Mouse (Mus musculus) thymus, adult 2 months (tissue): Measurements from ENCODE around the gene Ap2a2. TPM values are rescaled to one million over a fixed set of nuclear protein-coding genes. Genes with fewer than 3 reads are reported as not detected.

Source experiments
- DNase-seq: peaks from one replicate; pipeline ENCODE4 v3.0.0; 2021
- H3K27ac ChIP-seq: fragments of 200-500 bp; 2 replicates; pipeline ENCODE4 v1.5.1; 2012; ENCODE audit warnings: low read length, control low read depth; ENCODE audit not compliant: control insufficient read depth, insufficient read depth
- H3K27me3 ChIP-seq: fragments of 200-500 bp; 2 replicates; pipeline ENCODE4 v1.6.1; 2012; ENCODE audit warnings: mild to moderate bottlenecking, low read length, moderate library complexity, mixed read lengths; ENCODE audit not compliant: control insufficient read depth, insufficient read depth
- H3K36me3 ChIP-seq: fragments of 200-500 bp; 2 replicates; pipeline ENCODE4 v1.6.1; 2012; ENCODE audit warnings: mild to moderate bottlenecking, low read length, moderate library complexity; ENCODE audit not compliant: control insufficient read depth, insufficient read depth
- H3K4me1 ChIP-seq: fragments of 200-500 bp; replicated peaks from 2 replicates; pipeline ENCODE4 v1.6.1; 2012; ENCODE audit warnings: low read length; ENCODE audit not compliant: control insufficient read depth, insufficient read depth
- H3K4me3 ChIP-seq: fragments of 200-500 bp; 2 replicates; pipeline ENCODE4 v1.5.1; 2012; ENCODE audit warnings: mild to moderate bottlenecking, low read length, control low read depth, moderate library complexity; ENCODE audit not compliant: control insufficient read depth, insufficient read depth
- CTCF ChIP-seq: fragments of 200-500 bp; IDR thresholded peaks from 2 replicates; pipeline ENCODE4 v1.5.1; 2012; ENCODE audit warnings: mild to moderate bottlenecking, control low read depth, low read length, moderate library complexity, borderline replicate concordance; ENCODE audit not compliant: control insufficient read depth, poor library complexity, insufficient read depth; ENCODE audit errors: extremely low read depth
- POLR2A ChIP-seq: fragments of 200-500 bp; IDR thresholded peaks from 2 replicates; pipeline ENCODE4 v1.6.1; 2012; ENCODE audit warnings: mild to moderate bottlenecking, low read length, control low read depth, moderate library complexity; ENCODE audit not compliant: control insufficient read depth, poor library complexity, insufficient read depth; ENCODE audit errors: extremely low read depth
- WGBS: fragments of 180-500 bp; shearing (Covaris S2); methylation state at CpG from one replicate; pipeline ENCODE4 v1.1.7; 2018; 5-methylcytosine and 5-hydroxymethylcytosine counted together
- polyA plus RNA-seq: library from polyadenylated mRNA; depleted of rRNA; stranded (reverse); fragments of >200 nt; gene quantifications from 2 replicates; pipeline ENCODE4 v1.2.3, GENCODE M21; 2012

Gene Ap2a2
- polyA plus RNA-seq, 1 experiment, result 40.9 TPM

DNA sequence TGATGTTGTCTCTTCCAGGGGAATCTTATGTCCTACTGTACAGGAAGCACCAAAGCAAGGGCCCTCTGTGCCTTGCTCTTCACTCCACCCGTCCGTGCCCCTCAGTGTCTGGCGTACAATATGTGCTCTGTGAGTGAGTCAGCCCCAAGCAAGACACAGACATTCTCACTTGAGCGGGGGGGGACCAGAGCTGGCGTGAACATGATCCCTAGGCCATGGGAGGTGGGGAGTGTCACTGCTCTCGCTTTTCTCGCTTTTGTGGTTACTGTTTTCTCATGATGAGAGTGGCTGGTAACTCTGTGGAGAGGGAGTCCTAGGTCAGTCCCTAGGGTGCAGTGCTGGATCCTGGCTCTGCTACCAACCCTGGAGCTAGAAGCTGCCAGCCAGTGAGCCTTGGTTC lies 2.6 kb downstream of the Ap2a2 start:
- no peak overlapping the region for H3K27ac ChIP-seq
- no peak for DNase-seq
- peaks cover 19% of the 10 kb centered on the region for H3K4me1 ChIP-seq
- H3K27me3 ChIP-seq, result no peaks in the 10 kb centered on the region
- H3K4me3 ChIP-seq, result no peak overlapping the region
- TF ChIP-seq POLR2A (no peak), CTCF (no peak)
- no peaks in the 10 kb centered on the region for H3K36me3 ChIP-seq
- 81% methylated on average over 7 of the region's 7 CpGs for WGBS

- Histone ChIP-seq H3K36me3 (no peaks in the 10 kb centered on the region), H3K27me3 (no peaks in the 10 kb centered on the region), H3K27ac (no peak overlapping the region), H3K4me3 (no peak overlapping the region), H3K4me1 (peaks cover 9% of the 10 kb centered on the region)
- no peak for DNase-seq
- 97% methylated on average over 7 of the region's 7 CpGs for WGBS
- TF ChIP-seq CTCF (no peak), POLR2A (no peak)
Measured at GRCm38 (mm10) chr7:141566587-141566986, 4.6 kb downstream of the Ap2a2 start.

DNA sequence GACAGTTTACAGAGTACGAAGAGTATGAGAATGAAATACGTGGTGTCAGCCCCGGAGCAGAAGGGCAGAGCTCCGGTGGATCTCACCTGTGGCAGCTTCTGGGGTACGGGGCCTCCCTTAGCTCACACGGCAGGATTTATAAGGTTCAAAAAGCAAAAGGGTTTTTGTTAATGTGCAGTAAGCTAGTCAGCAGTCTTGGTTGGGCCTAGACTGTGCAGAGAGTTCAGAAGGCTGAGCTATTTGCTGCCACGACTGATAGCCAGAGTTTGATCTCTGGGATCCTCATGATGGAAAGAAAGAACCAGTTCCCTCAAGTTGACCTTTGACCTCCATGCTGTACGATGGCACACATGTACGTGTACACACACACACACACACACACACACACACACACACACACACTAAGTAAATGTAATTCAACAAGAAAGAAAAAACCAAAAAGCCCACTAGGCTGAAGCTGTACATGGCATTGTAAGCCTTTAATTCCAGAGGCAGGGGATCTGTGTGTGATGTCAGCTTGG lies 7.4 kb downstream of the Ap2a2 start:
- no peaks in the 10 kb centered on the region for H3K36me3 ChIP-seq
- peaks cover 4% of the 10 kb centered on the region for H3K4me1 ChIP-seq
- no peak overlapping the region for H3K27ac ChIP-seq

DNA sequence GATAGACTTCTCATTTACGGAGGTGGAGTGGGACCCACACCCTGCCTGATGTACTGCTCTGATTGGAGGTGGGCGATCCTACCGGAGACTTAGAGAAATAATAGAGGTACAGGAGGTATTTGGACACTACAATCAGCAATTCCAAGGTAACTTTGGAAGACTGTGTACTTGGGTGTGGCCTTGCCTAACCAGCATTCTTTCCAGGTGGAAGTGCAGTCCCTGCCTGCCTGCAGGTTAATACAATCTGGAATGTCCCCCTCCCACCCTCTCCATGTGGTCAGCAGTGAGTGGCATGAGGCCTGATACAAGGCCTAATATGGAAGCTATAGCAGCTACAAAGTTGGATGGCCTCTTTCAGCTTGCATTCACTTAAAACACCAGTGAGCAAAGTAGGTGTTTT lies 7.9 kb downstream of the Ap2a2 start:
- WGBS, result 92% methylated on average over 3 of the region's 3 CpGs

More for the DNA sequence above, 7.4 kb downstream of the Ap2a2 start:
- no peak for DNase-seq
- Histone ChIP-seq H3K27me3 (no peaks in the 10 kb centered on the region), H3K4me3 (no peak overlapping the region)
- no peak for TF ChIP-seq CTCF
- no peak for TF ChIP-seq POLR2A
- 94% methylated on average over 9 of the region's 9 CpGs for WGBS

DNA sequence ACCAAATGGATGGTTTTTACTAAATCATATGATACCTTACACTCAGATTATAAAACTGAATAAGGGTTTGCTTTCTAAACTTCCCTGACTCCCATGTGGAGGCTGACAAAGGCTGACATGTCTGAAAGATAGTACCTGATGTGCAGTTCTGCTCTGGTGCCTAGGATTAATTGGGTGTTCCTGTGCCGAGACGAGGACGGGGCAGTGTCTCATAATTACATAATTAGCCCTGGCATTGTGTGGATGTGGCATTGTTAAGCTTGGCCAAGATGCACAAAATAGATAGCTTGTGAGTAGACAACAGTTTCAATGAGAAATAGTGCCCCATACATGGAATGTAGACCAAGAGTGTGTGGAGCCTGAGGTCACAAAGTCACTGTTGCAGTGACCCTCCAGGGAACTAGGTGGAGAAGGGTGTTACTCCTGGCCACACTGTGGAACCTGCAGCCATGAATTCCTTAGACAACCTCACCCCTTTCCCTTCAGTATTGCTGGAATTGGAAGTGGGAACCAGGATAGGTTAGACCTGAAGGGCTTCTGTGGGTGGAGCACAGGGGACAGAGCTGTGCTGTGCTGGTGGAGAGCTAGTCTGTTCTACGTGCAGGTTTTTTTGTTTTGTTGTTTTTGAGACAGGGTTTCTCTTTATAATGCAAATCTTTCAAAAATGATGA lies 8.8 kb downstream of the Ap2a2 start:
- TF ChIP-seq CTCF (no peak), POLR2A (no peak)
- no peak overlapping the region for H3K4me3 ChIP-seq
- H3K36me3 ChIP-seq, result no peaks in the 10 kb centered on the region
- WGBS, result 96% methylated on average over 4 of the region's 4 CpGs
- H3K27me3 ChIP-seq, result no peaks in the 10 kb centered on the region
- H3K27ac ChIP-seq, result no peak overlapping the region
- peaks cover 7% of the 10 kb centered on the region for H3K4me1 ChIP-seq
- no peak for DNase-seq

More for the DNA sequence above, 7.9 kb downstream of the Ap2a2 start:
- TF ChIP-seq CTCF (no peak), POLR2A (no peak)
- Histone ChIP-seq H3K36me3 (no peaks in the 10 kb centered on the region), H3K4me3 (no peak overlapping the region), H3K4me1 (peaks cover 4% of the 10 kb centered on the region), H3K27me3 (no peaks in the 10 kb centered on the region), H3K27ac (no peak overlapping the region)
- DNase-seq, result no peak

- TF ChIP-seq POLR2A (no peak), CTCF (no peak)
- no peak for DNase-seq
Measured at GRCm38 (mm10) chr7:141574041-141574440, 12.1 kb downstream of the Ap2a2 start.

More at GRCm38 (mm10) chr7:141574041-141574440, 12.1 kb downstream of the Ap2a2 start:
- H3K4me1 ChIP-seq, result peaks cover 13% of the 10 kb centered on the region
- H3K27ac ChIP-seq, result 0 out of 2 replicates have a peak overlapping the region, but pooled peaks have one; percentile 11
- H3K4me3 ChIP-seq, result no peak overlapping the region
- H3K36me3 ChIP-seq, result no peaks in the 10 kb centered on the region
- WGBS, result 4% methylated on average over 3 of the region's 3 CpGs
- no peaks in the 10 kb centered on the region for H3K27me3 ChIP-seq
